Mouse (Mus musculus) thymus, adult 18-20 months (tissue): Measurements from ENCODE around the gene Tmem9.

Source experiments
- DNase-seq, 2 experiments: peaks; one replicate each; pipeline ENCODE4 v3.0.0; 2022; ENCODE audit warnings: mixed read lengths in 2 of 2

Tmem9 gene

GRCm38 (mm10) chr1:136007211-136008158 lies at the start of gene Tmem9:
Tmem9 (plus strand) TSS chr1:136008150.
- DNase-seq = peak; percentile 18 to 29

DNA sequence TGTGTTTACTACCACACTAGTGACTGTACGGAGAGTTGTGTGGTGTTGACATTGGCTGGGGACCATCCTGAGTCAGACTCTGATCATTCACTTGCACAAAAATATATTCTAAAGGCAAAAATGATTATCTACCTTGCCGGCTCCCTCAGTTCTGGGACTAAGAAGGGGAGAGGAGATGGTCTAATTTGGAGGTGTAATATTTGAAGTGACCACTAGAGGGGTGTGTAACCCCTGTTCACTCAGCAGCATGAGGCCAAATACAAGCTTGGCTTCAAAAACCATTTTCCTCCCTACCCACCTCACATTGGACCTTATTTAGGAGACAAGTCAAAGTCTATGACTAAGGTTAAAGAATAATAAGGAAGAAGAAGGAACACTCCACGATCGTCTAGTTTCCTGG lies 49.5 kb upstream of the Tmem9 start:
- no peak for DNase-seq

DNA sequence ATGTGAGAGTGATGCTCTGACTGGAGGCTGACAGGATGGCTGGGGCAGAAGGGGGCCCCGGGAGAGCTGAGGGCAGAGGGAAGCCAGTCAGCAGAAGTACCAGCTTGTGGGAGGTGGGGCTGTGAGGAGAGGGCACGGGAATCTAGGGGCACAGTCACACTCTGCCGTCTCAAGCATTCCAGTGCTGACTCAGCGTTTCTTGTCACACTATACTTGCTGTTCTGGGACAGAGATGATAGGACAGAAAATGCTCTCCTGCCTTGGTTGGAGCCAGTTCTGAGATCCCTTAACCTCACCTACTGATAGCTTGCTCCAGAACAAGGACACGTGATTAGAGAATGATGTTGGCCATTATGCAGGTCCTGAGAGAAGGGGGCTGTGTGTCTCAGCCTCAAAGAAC lies 44.8 kb upstream of the Tmem9 start:
- DNase-seq = no peak

DNA sequence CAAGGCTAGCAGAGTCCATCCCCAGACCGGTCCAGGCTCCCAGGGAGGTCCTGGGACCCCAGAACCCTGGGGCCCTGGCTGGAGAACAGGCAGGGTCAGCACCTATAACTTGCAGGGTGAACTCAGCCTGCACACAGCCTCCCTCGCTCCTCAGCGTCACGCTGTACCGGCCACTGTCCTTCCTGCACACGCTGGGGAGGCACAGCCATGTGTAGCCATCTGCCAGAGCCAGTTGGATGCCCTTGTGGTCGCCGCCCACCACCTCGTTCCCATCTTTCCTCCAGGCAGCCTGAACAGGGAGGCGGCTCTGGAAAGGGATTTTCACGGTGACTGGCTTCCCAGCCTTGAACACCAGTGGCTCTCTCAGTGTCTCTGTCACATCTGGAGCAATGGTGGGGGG lies 43.4 kb upstream of the Tmem9 start:
- DNase-seq = no peak

GRCm38 (mm10) chr1:135967739-135968138 lies 40.2 kb upstream of the Tmem9 start:
- DNase-seq = no peak

DNA sequence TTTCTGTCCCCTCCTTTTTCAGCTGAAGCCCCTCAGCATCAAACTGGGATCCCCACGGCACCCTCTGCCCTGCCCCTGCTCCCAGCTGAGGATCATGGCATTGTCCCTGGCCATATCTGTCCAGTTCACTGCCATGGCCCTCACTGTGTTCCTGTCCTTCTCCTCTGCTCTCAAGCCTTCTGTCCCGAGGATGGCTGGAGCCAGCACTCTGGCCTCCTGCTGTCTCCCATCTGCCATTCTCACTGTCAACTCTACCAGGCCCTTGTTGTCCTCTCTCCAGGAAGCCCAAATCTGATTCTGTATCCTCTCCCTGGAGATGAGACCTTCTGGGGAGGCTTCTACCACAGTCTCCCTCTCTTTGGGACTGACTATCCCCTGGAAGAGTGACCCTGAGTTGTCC lies 37.5 kb upstream of the Tmem9 start:
- no peak for DNase-seq

GRCm38 (mm10) chr1:135972576-135972975 lies 35.4 kb upstream of the Tmem9 start:
- DNase-seq = no peak

- no peak for DNase-seq
Measured at GRCm38 (mm10) chr1:135984105-135984504, 23.8 kb upstream of the Tmem9 start.

GRCm38 (mm10) chr1:135989876-135990275 lies 18.1 kb upstream of the Tmem9 start:
- DNase-seq = no peak

- no peak for DNase-seq
Measured at GRCm38 (mm10) chr1:135993470-135993869, 14.5 kb upstream of the Tmem9 start.

GRCm38 (mm10) chr1:135997537-135997936 lies 10.4 kb upstream of the Tmem9 start:
- no peak for DNase-seq

- DNase-seq = no peak
Measured at GRCm38 (mm10) chr1:135999720-136000287, 8.1 kb upstream of the Tmem9 start.

GRCm38 (mm10) chr1:136001438-136001837 lies 6.5 kb upstream of the Tmem9 start:
- no peak for DNase-seq

DNA sequence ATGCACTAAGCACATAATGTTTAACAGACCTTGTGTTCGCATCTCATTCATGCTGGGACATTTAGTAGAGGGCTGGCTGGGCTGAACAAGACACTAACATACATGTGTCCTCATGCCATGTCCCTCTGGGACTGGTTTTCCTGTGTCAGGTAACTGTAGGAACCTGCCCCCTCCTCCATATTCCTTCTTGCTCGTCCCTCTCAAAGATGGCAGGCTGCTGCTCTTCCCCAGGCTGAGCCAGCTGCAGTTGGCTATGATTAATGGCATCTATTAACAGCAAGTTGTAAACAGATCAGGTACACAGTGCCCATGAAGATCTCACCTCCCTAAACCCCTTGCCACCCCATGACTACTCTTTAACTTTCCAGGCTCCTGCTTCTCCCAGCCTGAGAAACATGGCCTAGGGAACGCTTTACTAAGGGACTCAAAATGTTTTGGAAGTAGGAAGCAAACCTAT lies 1.6 kb upstream of the Tmem9 start, which contains the start of gene Igfn1:
Gene Igfn1 (minus strand): TSS at position 51 of the 457 bp plus-strand sequence.
- no peak for DNase-seq

DNA sequence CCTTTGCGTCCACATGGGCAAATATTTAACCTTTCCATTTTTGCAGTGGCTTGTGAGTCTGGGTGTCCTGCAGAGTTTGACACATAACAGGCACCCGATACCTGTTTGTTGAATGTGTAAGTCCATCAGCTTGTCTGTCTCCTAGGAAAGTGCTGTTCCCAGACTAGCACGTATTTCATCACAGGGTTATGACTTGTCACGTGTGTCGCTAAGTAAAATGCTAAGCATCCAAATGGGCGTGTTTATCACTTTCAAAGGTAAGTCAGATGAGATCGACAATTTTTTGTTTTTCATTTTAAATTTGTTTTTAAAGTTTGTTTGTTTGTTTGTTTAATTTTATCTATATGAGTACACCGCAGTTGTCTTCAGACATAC lies 196 bp downstream of the Tmem9 start:
- DNase-seq = no peak

DNA sequence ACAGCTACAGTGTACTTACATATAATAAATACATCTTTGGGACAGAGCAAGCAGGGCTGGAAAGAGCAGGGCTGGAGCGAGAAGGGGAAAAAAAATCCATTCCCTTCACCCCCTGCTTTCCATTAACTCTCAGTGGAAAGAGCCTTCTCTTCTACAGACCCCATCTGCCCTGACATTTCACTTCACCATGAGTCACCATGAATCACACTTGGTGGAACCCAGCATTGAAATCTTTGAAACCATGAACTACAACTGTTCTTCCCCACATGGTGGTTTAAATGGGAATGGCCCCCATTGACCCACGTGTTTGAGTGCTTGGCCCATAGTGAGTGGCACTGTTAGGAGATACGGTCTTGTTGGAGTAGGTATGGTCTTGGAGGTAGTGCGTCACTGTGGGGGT lies 2.3 kb downstream of the Tmem9 start:
- no peak for DNase-seq

GRCm38 (mm10) chr1:136013513-136013912 lies 5.6 kb downstream of the Tmem9 start:
- DNase-seq = no peak

GRCm38 (mm10) chr1:136014796-136015502 lies 7.0 kb downstream of the Tmem9 start:
- no peak for DNase-seq

DNA sequence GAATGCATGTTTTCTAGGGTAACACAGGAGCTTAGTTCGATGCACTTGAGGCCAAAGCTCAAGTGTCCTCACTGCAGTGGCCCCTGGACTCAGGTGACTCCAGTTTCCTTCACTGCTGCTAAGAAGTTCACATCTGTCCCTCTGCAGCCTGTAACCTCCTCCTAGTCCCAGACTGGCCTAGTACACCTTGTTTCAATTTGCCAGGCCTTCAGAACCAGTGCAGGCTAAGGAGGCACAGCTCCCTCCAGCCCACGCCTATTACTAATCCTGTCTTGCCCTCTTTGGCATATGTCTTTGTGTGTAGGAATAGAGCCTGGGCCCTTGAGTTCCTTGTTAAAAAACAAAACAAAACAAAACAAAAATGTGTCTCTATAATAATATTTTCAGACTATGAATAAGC lies 9.4 kb downstream of the Tmem9 start:
- DNase-seq = no peak

- DNase-seq = peak; percentile 81 to 85
Measured at GRCm38 (mm10) chr1:136017907-136018313, 10.0 kb downstream of the Tmem9 start.

DNA sequence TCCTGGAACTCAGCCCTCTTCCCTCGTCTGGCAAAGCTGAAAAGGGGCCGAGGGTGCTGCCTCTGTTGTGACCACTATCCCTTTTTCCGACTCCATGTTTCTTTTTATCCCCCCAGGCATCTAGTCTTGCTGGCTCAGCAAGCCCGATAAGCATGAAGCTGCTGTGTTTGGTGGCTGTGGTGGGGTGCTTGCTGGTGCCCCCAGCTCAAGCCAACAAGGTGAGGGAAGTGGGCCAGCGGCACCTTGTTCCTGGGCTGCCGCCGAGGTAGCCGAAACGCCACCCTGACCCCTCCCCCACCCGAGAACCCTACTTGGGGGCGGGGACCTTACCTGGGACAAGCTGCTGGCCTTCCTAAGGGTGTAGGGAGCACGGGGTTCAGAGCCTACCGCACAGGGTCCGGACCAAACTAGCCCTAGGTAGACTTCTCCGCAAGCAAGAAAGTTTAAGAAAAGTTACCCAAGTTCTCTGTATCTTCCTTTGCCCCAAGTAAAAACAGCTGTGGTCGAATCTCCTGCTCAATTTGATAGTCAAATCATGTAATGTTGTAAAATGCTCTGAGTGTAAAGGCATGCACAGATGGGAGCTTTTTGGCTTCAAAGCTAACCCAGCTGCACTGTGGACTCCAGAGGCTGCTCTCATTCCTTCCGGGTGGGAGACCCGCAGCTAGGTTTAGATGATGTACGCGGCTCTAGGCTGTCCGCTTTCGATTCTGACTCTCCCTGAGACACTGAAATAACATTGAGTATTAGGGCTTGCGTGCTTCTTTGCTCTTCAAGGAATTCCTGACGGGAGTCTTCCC lies 10.6 kb downstream of the Tmem9 start:
- peak; percentile 32 to 50 for DNase-seq

DNA sequence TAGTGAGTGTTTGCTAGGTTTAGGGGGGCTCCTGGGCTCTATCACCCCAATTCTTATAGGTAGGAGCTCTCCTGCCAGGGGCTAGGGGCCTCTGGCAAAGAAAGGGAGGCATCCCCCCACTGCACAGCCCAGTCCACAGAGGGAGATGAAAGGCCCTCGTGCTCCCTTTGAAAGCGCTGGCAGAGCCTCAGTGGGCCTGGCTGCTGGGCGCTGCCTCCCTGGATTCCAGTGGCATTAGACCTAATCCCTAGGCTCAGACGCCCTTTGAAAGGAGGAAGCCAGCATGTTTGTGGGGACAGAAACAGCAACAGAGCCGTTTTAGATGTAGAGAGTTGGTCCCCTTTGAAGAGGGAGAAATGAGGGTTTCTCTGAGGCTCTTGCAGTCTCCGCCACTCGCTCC lies 22.3 kb downstream of the Tmem9 start:
- no peak for DNase-seq

- DNase-seq = no peak
Measured at GRCm38 (mm10) chr1:136031697-136032096, 23.7 kb downstream of the Tmem9 start.
